Comparison of ENCODE assay signal across 17 mouse cellular contexts in the genomic region with DNA sequence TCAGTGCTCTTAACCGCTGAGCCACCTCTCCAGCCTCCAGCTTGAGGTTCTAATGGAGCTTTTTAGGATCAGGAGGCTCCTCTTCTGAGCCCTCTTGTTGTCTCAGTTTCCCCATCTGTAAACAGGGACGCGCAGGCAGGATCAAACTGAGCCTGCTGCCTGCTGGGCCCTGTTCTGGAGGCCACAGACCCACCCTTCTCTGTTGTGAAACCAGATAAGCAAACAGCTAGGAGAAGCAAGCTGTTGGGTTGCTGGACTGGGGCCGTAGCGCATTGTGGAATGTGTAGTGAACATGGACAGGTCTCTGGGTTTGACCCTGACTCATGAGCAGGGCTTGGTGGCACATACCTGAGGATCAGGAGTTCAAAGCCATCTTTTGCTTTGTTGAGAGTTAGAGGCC. TPM values are rescaled to one million over a fixed set of nuclear protein-coding genes. Genes with fewer than 3 reads are reported as not detected.
DNase-seq lines count a peak whose midpoint lies in the region; ATAC-seq lines count a peak whose summit lies in the region.
"Had no signal": no experiment of that assay in that cellular context is flagged by ENCODE, and none has a peak within 500 bp of the region (broad histone marks: within the 10 kb centered on the region; RNA-seq: fewer than 3 reads in every experiment).

No protein-coding gene starts in this region.

- no peak overlapping the region for H3K4me3 ChIP-seq in heart, embryonic 12.5 days
- no peak overlapping the region for H3K4me3 ChIP-seq in lung, embryonic 16.5 days (ENCODE audit: low read length)
- no peak overlapping the region for H3K4me3 ChIP-seq in liver, embryonic 13.5 days (replicated peaks)
- H3K4me3 ChIP-seq in stomach, embryonic 15.5 days (replicated peaks) = no peak overlapping the region
- H3K4me3 ChIP-seq: embryonic facial prominence, embryonic 10.5 days; erythroblast, embryonic 14.5 days; forebrain, embryonic 15.5 days; hindbrain, embryonic 15.5 days; megakaryocyte, embryonic 14.5 days had no signal

- H3K9me3 ChIP-seq in heart, embryonic 12.5 days (replicated peaks) = no peaks in the 10 kb centered on the region
- H3K9me3 ChIP-seq in lung, embryonic 16.5 days (ENCODE audit: control insufficient read depth, low read length) = no peaks in the 10 kb centered on the region
- H3K9me3 ChIP-seq in liver, embryonic 13.5 days (replicated peaks) = no peaks in the 10 kb centered on the region
- no peaks in the 10 kb centered on the region for H3K9me3 ChIP-seq in stomach, embryonic 15.5 days
- H3K9me3 ChIP-seq: embryonic facial prominence, embryonic 10.5 days; forebrain, embryonic 15.5 days; hindbrain, embryonic 15.5 days; megakaryocyte, embryonic 14.5 days had no signal

- peaks cover 79% of the 10 kb centered on the region for H3K4me1 ChIP-seq in heart, embryonic 12.5 days (replicated peaks)
- H3K4me1 ChIP-seq in lung, embryonic 16.5 days (replicated peaks; ENCODE audit: control insufficient read depth, insufficient read depth, low read length) = peaks cover 61% of the 10 kb centered on the region
- H3K4me1 ChIP-seq in liver, embryonic 13.5 days (replicated peaks) = peaks cover 75% of the 10 kb centered on the region
- peaks cover 52% of the 10 kb centered on the region for H3K4me1 ChIP-seq in stomach, embryonic 15.5 days

- H3K27ac ChIP-seq in heart, embryonic 12.5 days (ENCODE audit: poor library complexity, severe bottlenecking) = peak overlapping the region; percentile 26; the same call in 1 of the 2 replicates
- H3K27ac ChIP-seq in lung, embryonic 16.5 days (ENCODE audit: low read length) = peak overlapping the region; percentile 0
- H3K27ac ChIP-seq in liver, embryonic 13.5 days = peak overlapping the region; percentile 56
- H3K27ac ChIP-seq in stomach, embryonic 15.5 days = peak overlapping the region; percentile 53
- H3K27ac ChIP-seq: embryonic facial prominence, embryonic 10.5 days; forebrain, embryonic 15.5 days; hindbrain, embryonic 15.5 days had no signal

- WGBS in heart, embryonic 12.5 days = 51% methylated on average over 5 of the region's 5 CpGs
- 71% methylated on average over 5 of the region's 5 CpGs for WGBS in lung, embryonic 16.5 days
- 14% methylated on average over 5 of the region's 5 CpGs for WGBS in liver, embryonic 13.5 days (ENCODE audit: insufficient replicate concordance)
- WGBS in stomach, embryonic 15.5 days = 68% methylated on average over 5 of the region's 5 CpGs

- no peak for ATAC-seq in heart, embryonic 12.5 days (ENCODE audit: insufficient number of reproducible peaks, low FRiP score)
- no peak for ATAC-seq in lung, embryonic 16.5 days (ENCODE audit: low read depth)
- peak; percentile 78 for ATAC-seq in liver, embryonic 13.5 days (ENCODE audit: low read depth)
- no peak for ATAC-seq in stomach, embryonic 15.5 days (ENCODE audit: insufficient read depth, low FRiP score, low read depth)
- ATAC-seq: forebrain, embryonic 15.5 days had no signal

- H3K9ac ChIP-seq in heart, embryonic 12.5 days = no peak overlapping the region
- H3K9ac ChIP-seq in lung, embryonic 16.5 days (ENCODE audit: low read length) = no peak overlapping the region
- peak overlapping the region; percentile 23; the same call in 1 of the 2 replicates for H3K9ac ChIP-seq in liver, embryonic 13.5 days
- no peak overlapping the region for H3K9ac ChIP-seq in stomach, embryonic 15.5 days
- H3K9ac ChIP-seq: forebrain, embryonic 15.5 days; hindbrain, embryonic 15.5 days had no signal

- no peak for DNase-seq in heart, adult 9 months (ENCODE audit: low spot score in 2 of 2)
- DNase-seq in lung, postnatal 4 days = no peak
- DNase-seq in liver, embryonic 13.5 days = peak; percentile 39
- DNase-seq in spleen, postnatal 14 days (ENCODE audit: low spot score in 2 of 2) = no peak
- DNase-seq in spleen, postnatal 4 days (ENCODE audit: low spot score in 2 of 2) = no peak
- DNase-seq: B cell, adult 2 months; cerebellum, postnatal 14 days; kidney, adult 9 months; thymus, adult 2 months had no signal

- peaks cover 6% of the 10 kb centered on the region for H3K36me3 ChIP-seq in heart, embryonic 12.5 days
- H3K36me3 ChIP-seq in lung, embryonic 16.5 days (ENCODE audit: control insufficient read depth, insufficient read depth, low read length) = peaks cover 7% of the 10 kb centered on the region
- no peaks in the 10 kb centered on the region for H3K36me3 ChIP-seq in liver, embryonic 13.5 days
- H3K36me3 ChIP-seq in stomach, embryonic 15.5 days = 0 out of 2 replicates have a peak, but pooled peaks cover 7% of the 10 kb centered on the region
- H3K36me3 ChIP-seq: forebrain, embryonic 15.5 days; hindbrain, embryonic 15.5 days had no signal

- no peaks in the 10 kb centered on the region for H3K27me3 ChIP-seq in heart, embryonic 12.5 days (replicated peaks)
- no peaks in the 10 kb centered on the region for H3K27me3 ChIP-seq in lung, embryonic 16.5 days (ENCODE audit: control insufficient read depth, insufficient read depth, low read depth, low read length)
- H3K27me3 ChIP-seq in liver, embryonic 13.5 days = no peaks in the 10 kb centered on the region
- no peaks in the 10 kb centered on the region for H3K27me3 ChIP-seq in stomach, embryonic 15.5 days (replicated peaks)
- H3K27me3 ChIP-seq: forebrain, embryonic 15.5 days; hindbrain, embryonic 15.5 days had no signal

- H3K4me2 ChIP-seq in heart, embryonic 12.5 days = no peak overlapping the region
- H3K4me2 ChIP-seq in lung, embryonic 16.5 days (ENCODE audit: low read depth, low read length) = no peak overlapping the region
- H3K4me2 ChIP-seq in liver, embryonic 13.5 days = no peak overlapping the region; the same call in 1 of the 2 replicates
- no peak overlapping the region for H3K4me2 ChIP-seq in stomach, embryonic 15.5 days
- H3K4me2 ChIP-seq: forebrain, embryonic 15.5 days; hindbrain, embryonic 15.5 days had no signal

RNA-seq across cellular contexts. Expression of gene Fam129b, which starts 28.7 kb away (rescaled TPM):
- polyA plus RNA-seq in heart, embryonic 12.5 days (2016; fragmentation: Nextera tagmentation; extraction: Ambion mirVana) = 62.0 and 64.4 TPM in 2 replicates
- 133 and 141 TPM in 2 replicates for polyA plus RNA-seq in lung, embryonic 16.5 days (2015; fragmentation: Nextera tagmentation; extraction: Ambion mirVana)
- polyA plus RNA-seq in liver, embryonic 13.5 days (2015; fragmentation: Nextera tagmentation; extraction: Ambion mirVana) = 7.0 and 7.6 TPM in 2 replicates
- 67.1 and 73.6 TPM in 2 replicates for polyA plus RNA-seq in stomach, embryonic 15.5 days (2015; fragmentation: Nextera tagmentation; extraction: Ambion mirVana)

RNA-seq across cellular contexts. Expression of gene Rpl12, which starts 56.7 kb away (rescaled TPM):
- 99.8 and 114 TPM in 2 replicates for polyA plus RNA-seq in heart, embryonic 12.5 days (2016; fragmentation: Nextera tagmentation; extraction: Ambion mirVana)
- polyA plus RNA-seq in lung, embryonic 16.5 days (2015; fragmentation: Nextera tagmentation; extraction: Ambion mirVana) = 145 and 151 TPM in 2 replicates
- polyA plus RNA-seq in liver, embryonic 13.5 days (2015; fragmentation: Nextera tagmentation; extraction: Ambion mirVana) = 141 and 148 TPM in 2 replicates
- polyA plus RNA-seq in stomach, embryonic 15.5 days (2015; fragmentation: Nextera tagmentation; extraction: Ambion mirVana) = 152 and 172 TPM in 2 replicates

RNA-seq across cellular contexts. Expression of gene Lrsam1, which starts 56.8 kb away (rescaled TPM):
- 11.1 and 11.8 TPM in 2 replicates for polyA plus RNA-seq in heart, embryonic 12.5 days (2016; fragmentation: Nextera tagmentation; extraction: Ambion mirVana)
- 9.3 and 10.6 TPM in 2 replicates for polyA plus RNA-seq in lung, embryonic 16.5 days (2015; fragmentation: Nextera tagmentation; extraction: Ambion mirVana)
- 2.0 and 3.0 TPM in 2 replicates for polyA plus RNA-seq in liver, embryonic 13.5 days (2015; fragmentation: Nextera tagmentation; extraction: Ambion mirVana)
- polyA plus RNA-seq in stomach, embryonic 15.5 days (2015; fragmentation: Nextera tagmentation; extraction: Ambion mirVana) = 8.8 and 10.1 TPM in 2 replicates

RNA-seq across cellular contexts. Expression of gene Stxbp1, which starts 57.6 kb away (rescaled TPM):
- polyA plus RNA-seq in heart, embryonic 12.5 days (2016; fragmentation: Nextera tagmentation; extraction: Ambion mirVana) = 30.8 and 31.1 TPM in 2 replicates
- polyA plus RNA-seq in lung, embryonic 16.5 days (2015; fragmentation: Nextera tagmentation; extraction: Ambion mirVana) = 21.9 and 24.1 TPM in 2 replicates
- 3.3 and 3.7 TPM in 2 replicates for polyA plus RNA-seq in liver, embryonic 13.5 days (2015; fragmentation: Nextera tagmentation; extraction: Ambion mirVana)
- polyA plus RNA-seq in stomach, embryonic 15.5 days (2015; fragmentation: Nextera tagmentation; extraction: Ambion mirVana) = 20.0 and 21.4 TPM in 2 replicates

Comparison
In these comparisons a context has a peak if more than half of its experiments do, and no peak if none do; other contexts are left out.
1. H3K27ac ChIP-seq: peak in every context shown above with its lines; median percentile 56 in liver, embryonic 13.5 days; 53 in stomach, embryonic 15.5 days; 26 in heart, embryonic 12.5 days; 0 in lung, embryonic 16.5 days.